Mouse (Mus musculus) thymus, postnatal 0 days (tissue): Measurements from ENCODE around the gene Swsap1. TPM values are rescaled to one million over a fixed set of nuclear protein-coding genes. Genes with fewer than 3 reads are reported as not detected.

Source experiments
- DNase-seq: peaks from one replicate; pipeline ENCODE4 v3.0.0-alpha.2; 2015; ENCODE audit warnings: low spot score
- polyA plus RNA-seq: library from polyadenylated mRNA; unstranded; fragments of >200 nt; fragmentation: Nextera tagmentation; extraction: Ambion mirVana; gene quantifications from 2 replicates; pipeline ENCODE4 v1.2.1, GENCODE M21; 2015

Gene Swsap1
- polyA plus RNA-seq, 1 experiment from 2014 or later: 5.3 TPM

- no peak for DNase-seq
Measured at GRCm38 (mm10) chr9:22004546-22004945, 49.0 kb downstream of the Swsap1 start.

Other genes starting within 250 kb of the Swsap1 start
- gene Ldlr, start 232.3 kb upstream of the Swsap1 start, polyA plus RNA-seq: 16.9 and 21.8 TPM in 2 replicates
- 136 and 144 TPM in 2 replicates for gene Spc24, start 195.5 kb upstream of the Swsap1 start, polyA plus RNA-seq
- gene Kank2, start 157.0 kb upstream of the Swsap1 start, polyA plus RNA-seq: 1.8 and 2.0 TPM in 2 replicates
- gene Angptl8, start 120.2 kb upstream of the Swsap1 start, polyA plus RNA-seq: 0.16 TPM in 1 of 2 replicates, not detected in the other
- gene Dock6, start 103.1 kb upstream of the Swsap1 start, polyA plus RNA-seq: 5.3 and 5.9 TPM in 2 replicates
- gene Rab3d, start 37.6 kb upstream of the Swsap1 start, polyA plus RNA-seq: 14.3 and 14.7 TPM in 2 replicates
- 0.24 and 0.40 TPM in 2 replicates for gene Ccdc159, start 28.3 kb upstream of the Swsap1 start, polyA plus RNA-seq
- gene Tmem205, start 28.2 kb upstream of the Swsap1 start, polyA plus RNA-seq: 29.6 and 31.1 TPM in 2 replicates
- 0.36 and 0.51 TPM in 2 replicates for gene Plppr2, start 18.7 kb upstream of the Swsap1 start, polyA plus RNA-seq
- 2.5 and 3.1 TPM in 2 replicates for gene Epor, start 7.8 kb downstream of the Swsap1 start, polyA plus RNA-seq
- gene Rgl3, start 33.7 kb downstream of the Swsap1 start, polyA plus RNA-seq: 2.8 and 3.8 TPM in 2 replicates
- 0.44 and 0.52 TPM in 2 replicates for gene Ccdc151, start 46.9 kb downstream of the Swsap1 start, polyA plus RNA-seq
- gene Prkcsh, start 47.1 kb downstream of the Swsap1 start, polyA plus RNA-seq: 68.5 and 72.8 TPM in 2 replicates
- 0.04 and 0.16 TPM in 2 replicates for gene Elavl3, start 96.3 kb downstream of the Swsap1 start, polyA plus RNA-seq
- not detected in 2 replicates for gene Gm49318, start 115.5 kb downstream of the Swsap1 start, polyA plus RNA-seq
- 8.0 and 9.6 TPM in 2 replicates for gene Zfp653, start 115.6 kb downstream of the Swsap1 start, polyA plus RNA-seq
- gene Ecsit, start 129.7 kb downstream of the Swsap1 start, polyA plus RNA-seq: 44.7 and 44.8 TPM in 2 replicates
- gene Cnn1, start 143.5 kb downstream of the Swsap1 start, polyA plus RNA-seq: 1.4 and 2.9 TPM in 2 replicates
- gene Elof1, start 161.4 kb downstream of the Swsap1 start, polyA plus RNA-seq: 174 and 178 TPM in 2 replicates
- 135 TPM in 2 replicates for gene Acp5, start 180.0 kb downstream of the Swsap1 start, polyA plus RNA-seq
- gene Pigyl, start 201.1 kb downstream of the Swsap1 start, polyA plus RNA-seq: 105 and 111 TPM in 2 replicates
- 0.27 and 0.61 TPM in 2 replicates for gene Zfp872, start 232.3 kb downstream of the Swsap1 start, polyA plus RNA-seq